Mouse (Mus musculus) liver, adult 2 months (tissue): Measurements from ENCODE around the gene Slc39a11.

ENCODE experiments used
- CTCF ChIP-seq: fragments of 200-500 bp; IDR thresholded peaks from 2 replicates; pipeline ENCODE4 v1.5.1; 2011; ENCODE audit warnings: low read depth, low read length, control low read depth
- POLR2A ChIP-seq: fragments of 200-500 bp; IDR thresholded peaks from 2 replicates; pipeline ENCODE4 v1.6.1; 2011; ENCODE audit warnings: low read length, control low read depth; ENCODE audit not compliant: insufficient read depth; ENCODE audit errors: extremely low read depth

DNA sequence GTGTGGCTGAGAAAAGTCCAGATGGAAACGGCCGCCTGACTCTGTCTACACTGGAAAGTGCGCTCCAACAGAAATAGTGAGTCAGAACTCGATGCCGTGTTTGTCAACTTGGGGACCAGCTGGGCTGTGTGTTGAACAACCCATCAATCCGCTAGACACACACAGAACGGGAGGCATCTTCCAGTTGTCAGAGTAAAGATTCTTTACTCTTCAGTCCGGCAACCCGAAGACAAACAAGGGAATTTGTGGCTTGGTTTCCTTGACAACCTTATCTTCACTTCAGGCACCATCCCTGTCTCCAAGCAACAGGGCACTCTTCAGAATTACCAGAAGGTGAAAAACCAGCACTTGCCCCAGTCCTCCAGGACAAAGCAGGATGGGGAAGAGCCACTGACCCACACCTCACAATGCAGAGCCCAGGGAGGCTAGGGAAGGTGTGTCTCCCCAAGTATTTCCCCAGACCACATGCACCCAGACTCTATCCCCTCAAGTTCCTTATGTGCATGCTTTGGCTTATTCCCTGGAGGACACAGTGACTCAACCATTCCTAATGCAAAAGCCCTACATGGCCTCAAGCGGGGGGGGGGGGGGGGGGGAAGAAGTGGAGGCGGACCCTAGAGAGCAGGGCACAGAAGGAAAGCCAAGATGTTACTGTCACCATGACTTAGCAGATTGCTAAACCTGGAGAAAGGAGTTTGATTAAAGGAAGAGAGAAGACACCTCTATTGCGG, 297.6 kb downstream of the Slc39a11 start:
- TF ChIP-seq CTCF (no peak), POLR2A (no peak)
